Mouse (Mus musculus) urinary bladder, postnatal 4 days (tissue): Measurements from ENCODE around the gene Hlf.

ENCODE experiments used
- DNase-seq, 2 experiments: peaks; one replicate each; pipeline ENCODE4 v3.0.0; 2021 to 2022; ENCODE audit warnings: low spot score in 2 of 2

The Hlf gene

DNA sequence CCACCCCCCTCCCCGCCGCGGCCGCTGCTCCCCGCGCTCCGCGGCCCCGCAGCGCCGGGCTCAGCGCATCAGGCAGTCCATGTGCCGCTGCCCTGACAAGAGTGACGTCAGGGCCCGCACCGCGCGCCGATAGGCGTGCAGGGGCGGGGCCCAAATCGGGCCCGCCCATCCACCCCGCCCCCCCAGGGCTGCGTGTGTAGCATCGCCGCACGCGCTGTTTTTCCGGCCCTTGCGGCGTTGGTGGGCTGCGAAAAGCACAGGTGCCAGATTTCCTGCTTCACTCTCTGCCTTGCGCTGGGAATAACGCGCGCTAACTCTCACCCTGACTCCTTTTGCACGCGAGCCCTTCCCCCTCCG lies at the start of gene Hlf:
Gene Hlf (minus strand): TSS at position 79 of the 357 bp plus-strand sequence.
- DNase-seq, result peak; percentile 84 to 87

- no peak for DNase-seq
Measured at GRCm38 (mm10) chr11:90438768-90439167, 48.1 kb upstream of the Hlf start.

GRCm38 (mm10) chr11:90425207-90425525 lies 34.5 kb upstream of the Hlf start:
- no peak for DNase-seq

DNA sequence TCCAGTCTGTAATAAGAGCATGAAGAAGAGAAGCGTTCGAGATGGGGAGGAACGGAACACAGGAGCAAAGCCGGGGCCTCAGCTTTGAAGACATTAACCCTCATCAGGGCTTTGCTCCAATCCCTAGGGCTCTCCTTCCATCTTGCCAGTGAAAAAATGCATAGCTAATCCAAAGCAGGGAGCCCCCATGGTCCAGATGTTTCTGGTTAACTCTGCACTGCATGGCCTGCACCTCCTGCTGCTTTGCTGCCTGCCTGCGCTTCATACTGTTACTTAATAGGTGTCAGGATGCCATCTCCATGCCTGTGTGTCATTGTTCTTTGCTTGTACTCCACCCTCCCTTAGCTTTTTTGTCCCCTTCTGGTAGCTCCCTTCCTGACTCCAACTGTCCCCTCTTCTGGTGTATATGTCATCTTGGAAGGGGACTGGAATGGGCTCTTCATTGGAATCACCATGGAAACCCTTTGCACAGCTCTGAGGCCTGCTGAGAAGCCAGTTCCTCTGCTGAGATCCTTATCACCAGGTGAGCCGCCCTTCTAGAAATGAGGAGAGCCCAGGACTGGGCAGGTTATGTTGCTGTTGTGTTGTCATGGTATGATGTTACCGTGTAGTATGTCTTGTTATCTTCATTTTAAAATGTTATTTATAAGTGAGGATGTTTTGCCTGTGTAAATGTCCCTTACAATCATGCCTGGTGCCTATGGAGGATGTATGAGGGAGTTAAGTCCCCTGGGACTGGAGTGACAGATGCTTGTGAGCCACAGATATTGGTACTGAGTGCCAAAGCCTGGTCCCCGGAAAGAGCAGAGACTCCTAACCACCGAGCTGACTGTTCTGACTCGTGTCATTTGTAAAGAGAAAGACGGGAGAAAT lies 33.9 kb upstream of the Hlf start:
- DNase-seq, result no peak

- DNase-seq, result no peak
Measured at GRCm38 (mm10) chr11:90423896-90424295, 33.2 kb upstream of the Hlf start.

GRCm38 (mm10) chr11:90419706-90420105 lies 29.0 kb upstream of the Hlf start:
- no peak for DNase-seq

DNA sequence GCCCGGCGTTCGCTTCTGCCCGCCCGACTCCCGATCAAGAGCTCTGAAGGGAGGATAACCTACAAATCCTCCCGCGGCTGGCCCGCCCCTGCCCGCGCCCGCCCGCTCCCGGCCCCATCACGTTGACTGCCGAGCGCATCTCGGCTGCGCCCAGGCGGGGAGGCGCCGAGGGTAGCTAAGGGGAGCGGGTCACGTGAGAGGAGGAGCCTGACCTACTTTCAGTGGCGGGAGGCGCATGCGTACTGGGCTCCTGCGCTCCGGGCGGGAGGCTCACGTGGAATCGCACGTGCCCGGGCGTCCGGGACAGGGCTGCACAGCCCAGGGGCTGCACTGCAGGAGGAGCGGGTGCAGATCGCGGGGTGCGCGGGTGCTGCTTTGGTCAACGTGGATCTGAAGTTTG lies 27.2 kb upstream of the Hlf start:
- DNase-seq, result peak; percentile 96 to 98

DNA sequence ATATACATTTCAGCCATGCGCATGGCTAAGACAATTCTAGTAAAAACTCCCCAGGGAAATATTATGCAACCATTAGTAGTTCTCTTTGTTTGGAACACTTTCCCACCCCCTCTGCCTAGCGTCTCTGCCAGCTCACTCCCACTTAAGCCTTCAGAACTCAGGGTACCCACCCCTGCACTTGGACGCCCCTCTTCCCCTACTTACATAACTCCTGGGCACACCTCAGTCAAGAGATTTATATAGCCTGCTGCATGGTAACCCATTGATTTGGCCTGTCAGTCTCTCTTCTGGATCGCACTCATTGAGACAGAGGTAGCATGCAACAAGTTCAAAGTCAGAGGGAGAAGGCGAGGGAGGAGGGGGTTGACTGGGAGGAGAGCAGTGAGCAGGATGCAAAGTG lies 26.3 kb upstream of the Hlf start:
- DNase-seq, result no peak

- DNase-seq, result no peak
Measured at GRCm38 (mm10) chr11:90398850-90399249, 8.2 kb upstream of the Hlf start.

DNA sequence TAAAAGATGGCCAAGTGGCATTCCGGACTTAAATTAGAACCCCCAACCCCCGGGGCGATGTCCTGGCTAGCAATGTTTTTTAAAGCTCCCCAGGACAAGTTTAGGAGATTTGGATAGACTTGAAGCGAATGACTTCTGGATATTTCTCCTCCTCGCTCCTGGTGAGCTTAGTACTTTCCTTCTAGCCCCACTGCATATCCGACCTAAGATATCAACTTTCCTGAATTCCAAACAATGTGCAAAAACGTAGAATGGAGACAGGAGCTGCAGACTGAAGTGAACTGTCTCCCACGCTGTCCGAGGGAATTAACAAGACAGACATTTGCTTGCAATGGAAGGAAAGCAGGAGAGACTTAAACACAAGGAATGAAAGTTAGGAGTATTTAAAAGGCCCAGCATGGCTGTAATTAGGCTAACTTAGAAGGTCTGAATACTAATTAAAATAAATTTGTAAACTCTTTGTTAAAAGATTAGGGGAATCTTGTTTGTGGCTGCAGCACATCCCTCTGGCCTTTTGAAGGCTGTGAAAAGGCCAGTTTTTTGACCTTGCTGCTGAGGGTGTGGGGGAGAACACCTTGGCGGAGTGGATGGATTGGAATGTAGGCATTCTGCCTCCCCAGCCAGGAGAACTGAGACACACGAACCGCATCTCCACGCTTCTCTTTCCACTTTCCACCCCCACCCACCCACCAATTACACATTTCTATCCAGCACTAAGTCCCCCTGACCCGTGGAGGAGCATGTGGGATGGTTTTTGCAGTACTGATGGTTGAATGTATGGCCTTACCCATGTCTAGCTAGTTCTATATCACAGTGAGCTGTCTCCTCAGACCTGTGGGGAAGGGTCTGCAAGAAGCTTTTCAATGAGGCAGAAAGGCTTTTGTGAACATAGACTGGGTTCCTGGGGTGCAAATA lies 833 bp upstream of the Hlf start:
- no peak for DNase-seq

- DNase-seq, result no peak
Measured at GRCm38 (mm10) chr11:90389902-90390816, 536 bp downstream of the Hlf start.

GRCm38 (mm10) chr11:90389174-90389901 lies 1.4 kb downstream of the Hlf start:
- no peak for DNase-seq

- no peak for DNase-seq
Measured at GRCm38 (mm10) chr11:90387501-90388440, 2.9 kb downstream of the Hlf start.

DNA sequence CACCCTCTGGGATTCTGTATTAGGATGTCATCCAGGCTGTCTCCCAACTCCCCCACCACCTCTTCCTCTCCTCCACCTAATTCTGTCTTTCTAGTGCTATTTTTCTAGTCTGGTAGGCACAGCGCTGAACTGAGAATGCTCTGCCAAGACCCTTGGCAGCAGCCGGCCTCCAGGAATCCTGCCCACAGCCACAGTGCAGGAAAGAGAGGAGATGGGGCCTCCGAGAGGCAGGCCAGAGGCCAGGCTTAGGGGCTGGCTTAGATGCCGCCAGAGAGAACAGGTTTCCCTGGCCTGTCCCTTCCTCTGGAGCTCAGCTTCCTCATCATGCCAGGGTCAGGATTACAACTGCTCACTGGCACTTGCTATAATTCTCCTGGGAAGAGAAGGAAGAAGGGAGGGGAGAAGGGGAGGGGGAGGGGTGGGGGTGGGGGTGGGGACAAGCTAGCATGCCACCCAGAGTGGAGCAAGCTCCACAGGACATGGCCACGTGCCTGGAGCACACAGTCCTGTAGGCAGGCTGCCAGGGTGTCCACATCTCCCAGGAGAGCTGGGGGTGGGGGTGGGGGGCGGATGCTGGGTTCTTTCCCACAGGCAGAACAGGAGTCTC lies 8.6 kb downstream of the Hlf start:
- DNase-seq, result no peak

DNA sequence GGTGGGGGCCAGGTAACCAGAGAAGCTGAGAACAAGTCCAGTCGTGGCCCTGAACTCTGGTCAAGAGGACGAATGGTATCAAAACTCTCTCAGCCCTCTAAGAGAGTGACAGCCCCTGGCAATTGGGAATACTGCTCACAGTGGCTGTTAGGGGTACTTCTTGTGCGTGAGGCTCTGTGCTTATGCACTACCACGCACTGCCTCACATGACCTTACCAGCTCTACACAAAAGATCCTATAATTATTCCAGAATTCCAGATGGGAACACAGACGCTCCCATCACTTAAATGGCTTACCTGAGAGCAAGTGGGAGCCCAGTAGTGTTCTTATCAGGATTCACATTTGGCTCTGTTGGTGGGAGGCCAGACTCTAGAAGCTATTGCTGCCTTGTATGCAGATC lies 9.6 kb downstream of the Hlf start:
- DNase-seq, result no peak

- DNase-seq, result no peak
Measured at GRCm38 (mm10) chr11:90380131-90380685, 10.5 kb downstream of the Hlf start.

GRCm38 (mm10) chr11:90378008-90378407 lies 12.7 kb downstream of the Hlf start:
- no peak for DNase-seq

DNA sequence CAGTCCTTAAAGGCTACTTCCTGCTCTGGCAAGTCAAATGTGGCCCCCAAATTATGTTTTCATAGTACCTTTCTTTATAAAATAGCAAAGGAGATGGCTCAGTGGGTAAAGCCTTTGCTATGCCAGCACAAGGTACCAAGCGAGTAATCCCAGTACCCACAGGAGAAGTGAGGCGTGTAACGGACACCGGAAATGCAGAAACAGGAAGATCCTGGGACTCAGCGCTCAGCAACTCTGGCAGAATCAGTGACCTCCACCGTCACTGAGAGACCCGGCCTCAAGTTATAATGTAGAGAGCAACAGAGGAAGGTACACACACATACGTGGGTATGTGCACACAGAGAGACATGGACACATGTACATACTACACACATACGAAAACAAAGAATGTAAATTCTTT lies 14.3 kb downstream of the Hlf start:
- no peak for DNase-seq

GRCm38 (mm10) chr11:90371470-90372100 lies 19.1 kb downstream of the Hlf start:
- DNase-seq, result no peak
